Mouse (Mus musculus) brain, embryonic 18.5 days (tissue): Measurements from ENCODE around the gene Tmem102.

Source experiments
- DNase-seq: peaks from one replicate; pipeline ENCODE4 v3.0.0-alpha.2; 2012; ENCODE audit warnings: low read depth, low spot score

The Tmem102 gene

GRCm38 (mm10) chr11:69822080-69822479 is 16.7 kb upstream of the Tmem102 start, which contains the start of gene Spem1:
Gene Spem1, minus strand, starts transcription at chr11:69822180.
- no peak for DNase-seq

GRCm38 (mm10) chr11:69818871-69819270 is 13.4 kb upstream of the Tmem102 start:
- DNase-seq: no peak

GRCm38 (mm10) chr11:69818365-69818764 is 12.9 kb upstream of the Tmem102 start, which contains the start of gene Spem2:
Gene Spem2, minus strand, starts transcription at chr11:69818465.
- DNase-seq: no peak

GRCm38 (mm10) chr11:69816520-69816919 is 11.1 kb upstream of the Tmem102 start:
- no peak for DNase-seq

GRCm38 (mm10) chr11:69815155-69815554 is 9.7 kb upstream of the Tmem102 start, which contains the start of gene Gm39566:
Gene Gm39566, minus strand, starts transcription at chr11:69815298.
- DNase-seq: no peak

GRCm38 (mm10) chr11:69810280-69810679 is 4.9 kb upstream of the Tmem102 start:
- no peak for DNase-seq

- no peak for DNase-seq
Observed at GRCm38 (mm10) chr11:69807641-69808040, 2.2 kb upstream of the Tmem102 start.

- no peak for DNase-seq
Observed at GRCm38 (mm10) chr11:69806378-69806777, 954 bp upstream of the Tmem102 start.

- no peak for DNase-seq
Observed at GRCm38 (mm10) chr11:69804652-69804940, 828 bp downstream of the Tmem102 start.

GRCm38 (mm10) chr11:69803786-69804651 is 1.4 kb downstream of the Tmem102 start:
- DNase-seq: no peak

- no peak for DNase-seq
Observed at GRCm38 (mm10) chr11:69803328-69803727, 2.1 kb downstream of the Tmem102 start.

GRCm38 (mm10) chr11:69802648-69803105 is 2.7 kb downstream of the Tmem102 start:
- DNase-seq: no peak

- DNase-seq: no peak
Observed at GRCm38 (mm10) chr11:69801379-69801977, 3.9 kb downstream of the Tmem102 start, which contains the start of gene Fgf11. Gene Fgf11, minus strand, starts transcription at chr11:69801857.

GRCm38 (mm10) chr11:69800392-69801197 is 4.8 kb downstream of the Tmem102 start:
- DNase-seq: peak; percentile 77

GRCm38 (mm10) chr11:69800138-69800391 is 5.4 kb downstream of the Tmem102 start:
- no peak for DNase-seq

GRCm38 (mm10) chr11:69799394-69800137 is 5.9 kb downstream of the Tmem102 start:
- DNase-seq: no peak

GRCm38 (mm10) chr11:69797924-69798323 is 7.5 kb downstream of the Tmem102 start:
- no peak for DNase-seq

- no peak for DNase-seq
Observed at GRCm38 (mm10) chr11:69795983-69796435, 9.4 kb downstream of the Tmem102 start.

GRCm38 (mm10) chr11:69795168-69795982 is 10.0 kb downstream of the Tmem102 start, which contains the start of gene Chrnb1:
Gene Chrnb1, minus strand, starts transcription at chr11:69795943.
- DNase-seq: peak; percentile 82

GRCm38 (mm10) chr11:69793429-69793828 is 12.0 kb downstream of the Tmem102 start:
- no peak for DNase-seq
